Mouse (Mus musculus) spleen, adult 18-20 months (tissue): ENCODE data around the gene Pla1a.

Experiments
- DNase-seq, 2 experiments: peaks; one replicate each; pipeline ENCODE4 v3.0.0; 2022; ENCODE audit warnings: mixed read lengths in 2 of 2

The Pla1a gene

GRCm38 (mm10) chr16:38363657-38364056 lies 69.3 kb downstream of the Pla1a start:
- DNase-seq: no peak

- DNase-seq: no peak
Observed at GRCm38 (mm10) chr16:38363256-38363595, 69.7 kb downstream of the Pla1a start.

- no peak for DNase-seq
Observed at GRCm38 (mm10) chr16:38362493-38363255, 70.3 kb downstream of the Pla1a start.

GRCm38 (mm10) chr16:38361933-38362332 lies 71.0 kb downstream of the Pla1a start, which contains the start of gene Popdc2:
Gene Popdc2, plus strand, starts transcription at chr16:38362209.
- no peak for DNase-seq

GRCm38 (mm10) chr16:38360317-38360716 lies 72.6 kb downstream of the Pla1a start:
- DNase-seq: no peak

- no peak for DNase-seq
Observed at GRCm38 (mm10) chr16:38359857-38360256, 73.1 kb downstream of the Pla1a start.

- no peak for DNase-seq
Observed at GRCm38 (mm10) chr16:38359241-38359640, 73.7 kb downstream of the Pla1a start.

GRCm38 (mm10) chr16:38358256-38358812 lies 74.6 kb downstream of the Pla1a start:
- no peak for DNase-seq

- DNase-seq: no peak
Observed at GRCm38 (mm10) chr16:38354185-38354913, 78.6 kb downstream of the Pla1a start.

GRCm38 (mm10) chr16:38353642-38354041 lies 79.3 kb downstream of the Pla1a start:
- no peak for DNase-seq

- DNase-seq: no peak
Observed at GRCm38 (mm10) chr16:38352851-38353250, 80.1 kb downstream of the Pla1a start.

GRCm38 (mm10) chr16:38352031-38352430 lies 80.9 kb downstream of the Pla1a start:
- DNase-seq: no peak

GRCm38 (mm10) chr16:38350939-38351338 lies 82.0 kb downstream of the Pla1a start:
- DNase-seq: no peak

GRCm38 (mm10) chr16:38350361-38350855 lies 82.5 kb downstream of the Pla1a start:
- no peak for DNase-seq

- no peak for DNase-seq
Observed at GRCm38 (mm10) chr16:38349881-38350280, 83.1 kb downstream of the Pla1a start.

- no peak for DNase-seq
Observed at GRCm38 (mm10) chr16:38348217-38348761, 84.7 kb downstream of the Pla1a start.

- DNase-seq: no peak
Observed at GRCm38 (mm10) chr16:38347588-38347987, 85.4 kb downstream of the Pla1a start.

GRCm38 (mm10) chr16:38346529-38347325 lies 86.2 kb downstream of the Pla1a start, which contains the start of the genes Cox17 and Gm21987:
Gene Cox17, plus strand, starts transcription at chr16:38346991.
Gene Gm21987, plus strand, starts transcription at chr16:38347040.
- peak; percentile 81 to 84 for DNase-seq
